Mouse (Mus musculus) erythroblast, embryonic 14.5 days (primary cell): ENCODE data around the gene Cd40lg.

Experiments
- GATA1 ChIP-seq: IDR thresholded peaks from 2 replicates; pipeline ENCODE4 v1.6.1; 2012; ENCODE audit warnings: low read length, inconsistent platforms, mixed read lengths
- TAL1 ChIP-seq: IDR thresholded peaks from 3 replicates; pipeline ENCODE4 v1.6.1; 2012; ENCODE audit warnings: low read length, inconsistent platforms, mixed read lengths

- no peak for TF ChIP-seq TAL1
- TF ChIP-seq GATA1 = no peak
Observed at GRCm38 (mm10) chrX:57223301-57223700, 11.4 kb downstream of the Cd40lg start.
